Mouse (Mus musculus) liver, embryonic 16.5 days (tissue): Measurements from ENCODE around the gene Cdc6. TPM values are rescaled to one million over a fixed set of nuclear protein-coding genes. Genes with fewer than 3 reads are reported as not detected.
A peak's percentile ranks its signal among the peaks of the same experiment; 100 is the strongest.

Source experiments
- ATAC-seq: fragments of 200-750 bp; cut with Nextera tagmentation; 2 replicates; pipeline ENCODE4 v1.8.0; 2017; ENCODE audit warnings: low read depth, mild to moderate bottlenecking, moderate number of reproducible peaks, moderate library complexity
- H3K27ac ChIP-seq: fragments of 300-500 bp; sonication (generic); 2 replicates; pipeline ENCODE4 v1.5.1; 2014; ENCODE audit warnings: mild to moderate bottlenecking, low read length
- H3K27me3 ChIP-seq: fragments of 300-500 bp; sonication (generic); 2 replicates; pipeline ENCODE4 v1.6.1; 2014; ENCODE audit warnings: low read depth, low read length, mixed read lengths; ENCODE audit not compliant: control insufficient read depth, insufficient read depth
- H3K36me3 ChIP-seq: fragments of 300-500 bp; sonication (generic); 2 replicates; pipeline ENCODE4 v1.6.1; 2014; ENCODE audit warnings: mild to moderate bottlenecking; ENCODE audit not compliant: control insufficient read depth, insufficient read depth
- H3K4me1 ChIP-seq: fragments of 300-500 bp; sonication (generic); 2 replicates; pipeline ENCODE4 v1.6.1; 2014; ENCODE audit warnings: low read depth, low read length, mixed read lengths; ENCODE audit not compliant: control insufficient read depth
- H3K4me2 ChIP-seq: fragments of 300-500 bp; sonication (generic); 2 replicates; pipeline ENCODE4 v1.6.1; 2014; ENCODE audit warnings: low read depth, low read length, mixed read lengths
- H3K4me3 ChIP-seq: fragments of 300-500 bp; sonication (generic); 2 replicates; pipeline ENCODE4 v1.5.1; 2014; ENCODE audit warnings: low read depth, mild to moderate bottlenecking, low read length
- H3K9ac ChIP-seq: fragments of 300-500 bp; sonication (generic); 2 replicates; pipeline ENCODE4 v1.6.1; 2014; ENCODE audit warnings: low read depth, low read length
- H3K9me3 ChIP-seq: fragments of 300-500 bp; sonication (generic); replicated peaks from 2 replicates; pipeline ENCODE4 v1.6.1; 2016; ENCODE audit warnings: low read length; ENCODE audit not compliant: control insufficient read depth
- WGBS: fragments of 180-500 bp; shearing (Covaris S2); extraction: QIAGEN DNeasy Blood & Tissue Kit; methylation state at CpG from one replicate; pipeline ENCODE4 v1.1.7; 2014; ENCODE audit not compliant: insufficient replicate concordance; 5-methylcytosine and 5-hydroxymethylcytosine counted together
- polyA plus RNA-seq: library from polyadenylated mRNA; unstranded; fragments of >200 nt; fragmentation: Nextera tagmentation; extraction: Ambion mirVana; gene quantifications from 2 replicates; pipeline ENCODE4 v1.2.1, GENCODE M21; 2015

The Cdc6 gene
- polyA plus RNA-seq, 1 experiment from 2014 or later = 52.7 TPM

DNA sequence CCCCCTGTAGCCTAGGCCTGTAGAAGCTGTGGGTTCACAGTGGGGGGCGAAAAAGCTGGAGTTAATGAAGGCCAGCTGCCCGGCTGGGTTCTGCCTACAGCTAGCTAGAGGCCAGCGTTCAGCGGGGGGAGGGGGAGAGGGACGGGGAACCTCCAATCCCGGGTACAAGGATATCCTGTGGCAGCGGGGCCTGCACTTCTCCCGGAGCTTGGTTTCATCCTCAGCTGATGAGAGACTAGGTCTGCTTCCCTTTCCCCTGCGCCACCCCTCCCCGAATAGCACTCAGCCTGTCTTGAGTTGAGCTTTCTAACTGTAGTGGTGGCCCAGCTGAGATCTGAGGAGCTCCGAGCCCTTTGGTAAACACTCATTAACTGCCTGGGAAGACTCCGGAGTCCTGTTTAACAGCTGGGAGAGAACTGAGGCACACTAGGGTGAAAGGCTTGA lies 18.3 kb downstream of the Cdc6 start:
- Histone ChIP-seq H3K4me1 (peaks cover 23% of the 10 kb centered on the region), H3K4me3 (no peak overlapping the region), H3K4me2 (no peak overlapping the region), H3K27ac (no peak overlapping the region), H3K27me3 (peaks cover 9% of the 10 kb centered on the region; the same call in 1 of the 2 replicates), H3K9me3 (no peaks in the 10 kb centered on the region), H3K36me3 (peaks cover 19% of the 10 kb centered on the region), H3K9ac (no peak overlapping the region)
- 21% methylated on average over 12 of the region's 12 CpGs for WGBS
- no peak for ATAC-seq

DNA sequence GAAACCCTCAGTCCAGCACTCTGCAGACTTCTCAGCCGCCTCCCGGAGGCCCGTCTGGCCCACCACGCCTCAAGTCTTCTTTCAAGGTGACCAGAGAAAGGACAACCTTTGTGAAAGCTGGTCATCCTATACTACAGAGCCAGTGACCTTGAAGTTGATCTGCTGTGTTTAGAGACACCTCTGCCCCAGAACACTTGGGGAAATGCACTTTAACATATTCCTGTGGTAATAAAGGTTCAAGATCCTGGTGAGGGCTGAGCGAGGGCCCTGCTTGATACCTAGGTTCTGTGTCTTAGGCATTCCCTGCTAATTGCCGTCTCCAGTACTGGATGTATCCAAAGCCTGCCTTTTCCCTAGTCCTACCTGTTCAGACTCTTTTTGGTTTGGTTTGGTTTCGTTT lies 19.0 kb downstream of the Cdc6 start:
- Histone ChIP-seq H3K36me3 (peaks cover 14% of the 10 kb centered on the region), H3K9me3 (no peaks in the 10 kb centered on the region), H3K27me3 (peaks cover 12% of the 10 kb centered on the region), H3K4me2 (no peak overlapping the region), H3K27ac (no peak overlapping the region), H3K4me3 (no peak overlapping the region), H3K4me1 (peaks cover 23% of the 10 kb centered on the region), H3K9ac (no peak overlapping the region)
- WGBS = 76% methylated on average over 7 of the region's 7 CpGs
- ATAC-seq = no peak

- WGBS = 10% methylated on average over 21 of the region's 21 CpGs
- H3K9ac ChIP-seq = peak within 1 kb of the TSS; percentile 41
- no peaks in the 10 kb centered on the region for H3K9me3 ChIP-seq
- H3K4me3 ChIP-seq = peak within 1 kb of the TSS; percentile 37
- H3K27me3 ChIP-seq = peaks cover 12% of the 10 kb centered on the region
- H3K4me1 ChIP-seq = peaks cover 22% of the 10 kb centered on the region
- peak within 1 kb of the TSS; percentile 52 for H3K4me2 ChIP-seq
- H3K36me3 ChIP-seq = peaks cover 7% of the 10 kb centered on the region
- no peak within 1 kb of the TSS for H3K27ac ChIP-seq
- ATAC-seq = no peak
These were observed 20.0 kb downstream of the Cdc6 start, which contains the start of gene Rara for GRCm38 (mm10) chr11:98927438-98928076. TSS of gene Rara (plus strand) at chr11:98927818.

- H3K9me3 ChIP-seq = no peaks in the 10 kb centered on the region
- peaks cover 3% of the 10 kb centered on the region; the same call in 1 of the 2 replicates for H3K36me3 ChIP-seq
- no peak overlapping the region for H3K27ac ChIP-seq
- no peak overlapping the region; the same call in 1 of the 2 replicates for H3K9ac ChIP-seq
- H3K4me3 ChIP-seq = peak overlapping the region; percentile 37
- no peak overlapping the region; the same call in 1 of the 2 replicates for H3K4me2 ChIP-seq
- H3K4me1 ChIP-seq = peaks cover 20% of the 10 kb centered on the region
- H3K27me3 ChIP-seq = peaks cover 16% of the 10 kb centered on the region
- 28% methylated on average over 12 of the region's 12 CpGs for WGBS
- no peak for ATAC-seq
These were observed 20.7 kb downstream of the Cdc6 start for GRCm38 (mm10) chr11:98928186-98928893.

DNA sequence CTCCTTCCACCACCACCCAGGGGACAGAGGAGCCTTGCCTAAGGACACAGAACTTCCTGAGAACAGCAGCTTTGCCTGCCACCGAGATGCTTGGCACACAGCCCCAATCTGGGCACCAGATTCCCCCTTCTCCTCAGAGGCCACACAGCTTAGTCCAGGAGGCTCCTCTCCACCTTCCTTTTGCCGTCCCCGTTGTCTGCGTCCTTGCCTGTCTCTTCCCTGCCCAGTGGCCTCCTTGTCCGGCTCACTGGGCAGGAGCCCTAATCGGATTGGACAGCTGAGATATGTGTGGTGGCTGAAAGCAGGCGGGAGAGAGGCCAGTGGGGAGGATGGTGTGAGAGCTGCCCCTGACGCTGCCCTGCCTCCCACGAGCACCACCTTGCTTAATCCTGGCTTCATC lies 21.9 kb downstream of the Cdc6 start:
- H3K9me3 ChIP-seq = no peaks in the 10 kb centered on the region
- WGBS = 38% methylated on average over 9 of the region's 9 CpGs
- H3K4me2 ChIP-seq = no peak overlapping the region
- H3K36me3 ChIP-seq = no peaks in the 10 kb centered on the region
- peaks cover 18% of the 10 kb centered on the region for H3K27me3 ChIP-seq
- no peak overlapping the region for H3K27ac ChIP-seq
- ATAC-seq = no peak
- H3K4me3 ChIP-seq = no peak overlapping the region
- no peak overlapping the region for H3K9ac ChIP-seq
- peaks cover 13% of the 10 kb centered on the region for H3K4me1 ChIP-seq

GRCm38 (mm10) chr11:98930127-98930601 lies 22.6 kb downstream of the Cdc6 start:
- H3K36me3 ChIP-seq = no peaks in the 10 kb centered on the region
- H3K4me3 ChIP-seq = no peak overlapping the region
- H3K27me3 ChIP-seq = peaks cover 21% of the 10 kb centered on the region
- no peaks in the 10 kb centered on the region for H3K9me3 ChIP-seq
- WGBS = 54% methylated on average over 7 of the region's 7 CpGs
- no peak for ATAC-seq
- H3K4me2 ChIP-seq = no peak overlapping the region
- no peak overlapping the region for H3K9ac ChIP-seq
- H3K27ac ChIP-seq = no peak overlapping the region
- H3K4me1 ChIP-seq = peaks cover 12% of the 10 kb centered on the region

DNA sequence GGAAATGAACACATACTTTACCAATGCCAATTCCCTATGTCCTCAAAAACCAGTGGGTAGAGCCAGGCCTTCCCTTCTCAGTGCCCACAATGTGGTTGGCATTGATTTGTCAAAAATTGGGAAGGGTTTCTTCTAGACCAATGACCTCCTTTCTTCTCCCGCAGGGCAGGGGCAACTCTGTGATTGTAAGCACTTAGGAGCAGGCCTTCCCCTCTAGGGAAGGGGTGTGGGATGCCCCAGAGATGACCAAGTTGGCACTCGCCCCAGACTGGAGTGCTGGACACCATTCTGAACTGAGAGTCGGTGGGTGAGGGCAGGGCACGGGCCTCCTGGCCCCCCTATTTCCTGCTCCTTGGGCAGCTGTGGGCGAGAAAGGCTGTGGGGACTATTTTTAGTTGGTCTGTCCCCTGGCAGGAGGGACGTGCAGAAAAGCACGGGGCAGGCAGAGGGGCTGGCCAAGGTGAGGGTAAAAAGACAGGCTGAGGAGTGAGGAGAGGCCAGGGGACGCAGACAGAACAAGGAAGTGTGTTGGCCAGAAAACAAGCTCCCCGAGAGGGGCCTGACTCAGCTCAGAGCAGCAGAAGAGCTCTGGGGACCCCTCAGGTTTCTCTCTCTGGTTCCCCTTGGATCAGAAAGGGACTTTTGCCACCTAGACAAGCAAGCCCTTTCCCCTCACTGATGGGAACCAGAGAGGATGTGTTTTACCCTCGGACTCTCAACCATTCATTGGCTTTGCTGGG lies 23.3 kb downstream of the Cdc6 start:
- Histone ChIP-seq H3K36me3 (no peaks in the 10 kb centered on the region), H3K27me3 (peaks cover 27% of the 10 kb centered on the region), H3K27ac (0 out of 2 replicates have a peak overlapping the region, but pooled peaks have one; percentile 2), H3K4me1 (peaks cover 5% of the 10 kb centered on the region), H3K9ac (no peak overlapping the region), H3K4me3 (no peak overlapping the region), H3K4me2 (no peak overlapping the region), H3K9me3 (no peaks in the 10 kb centered on the region)
- 17% methylated on average over 10 of the region's 10 CpGs for WGBS
- no peak for ATAC-seq

- 26% methylated on average over 7 of the region's 7 CpGs for WGBS
- no peak overlapping the region for H3K9ac ChIP-seq
- H3K4me2 ChIP-seq = no peak overlapping the region
- no peaks in the 10 kb centered on the region for H3K9me3 ChIP-seq
- H3K27me3 ChIP-seq = peaks cover 35% of the 10 kb centered on the region
- no peak overlapping the region for H3K27ac ChIP-seq
- H3K36me3 ChIP-seq = no peaks in the 10 kb centered on the region
- no peak for ATAC-seq
- H3K4me1 ChIP-seq = peaks cover 11% of the 10 kb centered on the region
- H3K4me3 ChIP-seq = no peak overlapping the region
These were observed 24.1 kb downstream of the Cdc6 start for GRCm38 (mm10) chr11:98931513-98932292.
